Mouse (Mus musculus) hindbrain, embryonic 12.5 days (tissue): Measurements from ENCODE around the gene Elac2. TPM values are rescaled to one million over a fixed set of nuclear protein-coding genes. Genes with fewer than 3 reads are reported as not detected.
A peak's percentile ranks its signal among the peaks of the same experiment; 100 is the strongest.

Experiments
- ATAC-seq: fragments of 200-750 bp; cut with Nextera tagmentation; 2 replicates; pipeline ENCODE4 v1.8.0; 2017; ENCODE audit warnings: moderate TSS enrichment; ENCODE audit not compliant: low FRiP score
- H3K27ac ChIP-seq: fragments of 300-500 bp; sonication (generic); 2 replicates; pipeline ENCODE4 v1.5.1; 2016; ENCODE audit warnings: mild to moderate bottlenecking
- H3K27me3 ChIP-seq: fragments of 300-500 bp; sonication (generic); 2 replicates; pipeline ENCODE4 v1.6.1; 2016; ENCODE audit warnings: mild to moderate bottlenecking
- H3K36me3 ChIP-seq: fragments of 300-500 bp; sonication (generic); 2 replicates; pipeline ENCODE4 v1.6.1; 2016; ENCODE audit warnings: mild to moderate bottlenecking
- H3K4me1 ChIP-seq: fragments of 300-500 bp; sonication (generic); 2 replicates; pipeline ENCODE4 v1.6.1; 2016
- H3K4me2 ChIP-seq: fragments of 300-500 bp; sonication (generic); replicated peaks from 2 replicates; pipeline ENCODE4 v1.6.1; 2016; ENCODE audit warnings: mild to moderate bottlenecking
- H3K4me3 ChIP-seq: fragments of 300-500 bp; sonication (generic); 2 replicates; pipeline ENCODE4 v1.5.1; 2016; ENCODE audit warnings: mild to moderate bottlenecking
- H3K9ac ChIP-seq: fragments of 300-500 bp; sonication (generic); 2 replicates; pipeline ENCODE4 v1.6.1; 2016; ENCODE audit warnings: mild to moderate bottlenecking, moderate library complexity
- H3K9me3 ChIP-seq: fragments of 300-500 bp; sonication (generic); replicated peaks from 2 replicates; pipeline ENCODE4 v1.6.1; 2016; ENCODE audit warnings: mild to moderate bottlenecking
- WGBS: fragments of 180-500 bp; shearing (Covaris S2); methylation state at CpG from one replicate; pipeline ENCODE4 v1.1.7; 2016; 5-methylcytosine and 5-hydroxymethylcytosine counted together
- polyA plus RNA-seq: library from polyadenylated mRNA; unstranded; fragments of >200 nt; fragmentation: Nextera tagmentation; extraction: Ambion mirVana; gene quantifications from 2 replicates; pipeline ENCODE4 v1.2.1, GENCODE M21; 2016

Elac2 gene
- 34.0 and 34.8 TPM in 2 replicates for polyA plus RNA-seq

DNA sequence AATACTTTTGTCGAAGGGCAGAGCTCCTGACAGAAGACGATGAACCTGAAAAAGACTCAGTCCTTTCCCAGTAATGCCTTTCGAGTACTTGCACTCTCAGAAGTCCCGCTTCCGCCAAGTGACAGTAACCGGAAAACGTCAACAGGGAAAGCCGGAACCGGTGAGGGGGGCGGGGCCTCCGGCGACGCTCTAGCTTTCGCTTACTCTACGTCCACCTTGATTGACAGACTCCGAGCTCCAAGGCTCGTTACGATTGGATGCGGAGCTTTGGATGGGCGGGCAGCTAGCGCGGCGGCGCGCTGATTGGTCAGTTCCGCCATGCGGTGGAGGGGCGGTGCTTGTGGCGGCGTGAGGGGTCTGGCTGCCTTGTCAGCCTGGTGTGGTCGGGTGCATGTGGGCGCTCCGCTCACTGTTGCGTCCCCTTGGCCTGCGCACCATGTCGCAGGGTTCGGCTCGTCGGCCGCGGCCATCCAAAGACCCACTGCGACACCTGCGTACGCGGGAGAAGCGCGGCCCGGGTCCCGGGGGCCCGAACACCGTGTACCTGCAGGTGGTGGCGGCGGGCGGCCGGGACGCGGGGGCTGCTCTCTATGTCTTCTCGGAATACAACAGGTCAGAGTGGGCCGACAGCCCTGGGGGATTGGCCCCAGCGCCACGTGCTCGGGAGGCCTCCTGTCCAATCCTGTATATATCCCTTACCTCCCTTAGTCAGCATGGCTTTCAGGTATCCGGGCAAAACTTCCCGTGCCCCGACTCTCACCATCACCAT, at the start of gene Elac2:
Elac2 (plus strand) TSS at position 319 of the 769 bp plus-strand sequence.
- Histone ChIP-seq H3K27ac (no peak within 1 kb of the TSS), H3K9ac (peak within 1 kb of the TSS; percentile 82), H3K4me2 (peak within 1 kb of the TSS; percentile 92), H3K36me3 (peaks cover 23% of the 10 kb centered on the region), H3K9me3 (no peaks in the 10 kb centered on the region), H3K4me3 (peak within 1 kb of the TSS; percentile 85), H3K27me3 (peaks cover 3% of the 10 kb centered on the region; the same call in 1 of the 2 replicates), H3K4me1 (peaks cover 13% of the 10 kb centered on the region)
- WGBS: under 1% methylated on average over 65 of the region's 65 CpGs
- ATAC-seq: peak; percentile 99

DNA sequence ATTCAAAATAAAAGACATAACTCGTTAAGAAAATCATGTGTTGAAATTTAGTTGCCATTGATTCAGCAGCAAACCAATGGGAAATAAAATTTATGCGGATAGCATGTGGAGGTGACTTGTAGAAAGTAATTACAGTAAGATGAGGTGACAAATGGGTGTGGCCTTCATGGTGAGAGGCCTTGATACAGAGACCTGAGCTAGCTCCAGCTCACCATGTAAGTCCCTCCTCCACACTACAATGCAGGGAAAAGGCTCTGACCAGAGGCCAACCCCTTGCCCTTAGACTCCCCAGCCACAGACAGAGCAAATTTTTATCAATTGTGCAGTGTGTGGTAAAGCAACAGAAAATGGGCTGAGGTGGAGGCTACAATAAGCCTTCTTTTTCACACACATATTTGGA, 49.7 kb upstream of the Elac2 start:
- Histone ChIP-seq H3K36me3 (no peaks in the 10 kb centered on the region), H3K9me3 (no peaks in the 10 kb centered on the region), H3K9ac (no peak overlapping the region), H3K4me3 (no peak overlapping the region), H3K27ac (no peak overlapping the region), H3K27me3 (no peaks in the 10 kb centered on the region), H3K4me1 (no peaks in the 10 kb centered on the region), H3K4me2 (no peak overlapping the region)
- ATAC-seq: no peak
- WGBS: 86% methylated on average over 2 of the region's 2 CpGs

- H3K4me2 ChIP-seq: no peak overlapping the region
- WGBS: 73% methylated on average over 11 of the region's 11 CpGs
- no peak overlapping the region for H3K4me3 ChIP-seq
- H3K4me1 ChIP-seq: no peaks in the 10 kb centered on the region
- H3K36me3 ChIP-seq: no peaks in the 10 kb centered on the region
- no peak overlapping the region for H3K9ac ChIP-seq
- no peaks in the 10 kb centered on the region for H3K9me3 ChIP-seq
- no peak for ATAC-seq
- H3K27ac ChIP-seq: no peak overlapping the region
- H3K27me3 ChIP-seq: no peaks in the 10 kb centered on the region
Measured at GRCm38 (mm10) chr11:64931060-64931770, 47.6 kb upstream of the Elac2 start.

- no peak overlapping the region for H3K9ac ChIP-seq
- no peaks in the 10 kb centered on the region for H3K9me3 ChIP-seq
- H3K4me1 ChIP-seq: no peaks in the 10 kb centered on the region
- H3K27ac ChIP-seq: no peak overlapping the region
- H3K36me3 ChIP-seq: no peaks in the 10 kb centered on the region
- H3K27me3 ChIP-seq: no peaks in the 10 kb centered on the region
- ATAC-seq: no peak
- no peak overlapping the region for H3K4me3 ChIP-seq
- WGBS: 89% methylated on average over 2 of the region's 2 CpGs
- no peak overlapping the region for H3K4me2 ChIP-seq
Measured at GRCm38 (mm10) chr11:64937226-64937625, 41.6 kb upstream of the Elac2 start.

DNA sequence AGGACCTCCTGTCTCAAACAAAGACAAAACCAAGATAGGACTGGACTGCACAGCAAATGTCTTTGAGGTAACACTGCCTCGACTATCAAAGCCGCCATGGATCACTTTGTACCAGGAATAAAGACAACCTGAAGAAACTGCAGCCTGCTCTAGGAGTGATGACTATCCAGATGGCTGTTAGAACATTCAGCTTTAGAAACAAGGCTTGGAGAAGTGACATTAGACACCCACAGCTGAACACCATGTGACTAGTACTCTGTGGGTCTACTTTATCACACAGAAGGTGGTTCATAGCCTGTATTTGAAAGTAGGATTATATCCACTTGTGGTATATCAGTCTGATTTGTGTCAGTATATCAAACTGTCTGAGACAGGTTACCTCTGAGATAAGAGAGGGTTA, 37.6 kb upstream of the Elac2 start:
- no peaks in the 10 kb centered on the region for H3K36me3 ChIP-seq
- H3K27ac ChIP-seq: no peak overlapping the region
- H3K4me1 ChIP-seq: no peaks in the 10 kb centered on the region
- no peak overlapping the region for H3K4me2 ChIP-seq
- ATAC-seq: no peak
- H3K9ac ChIP-seq: no peak overlapping the region
- H3K4me3 ChIP-seq: no peak overlapping the region
- 98% methylated on average over 2 of the region's 2 CpGs for WGBS
- no peaks in the 10 kb centered on the region for H3K27me3 ChIP-seq
- H3K9me3 ChIP-seq: no peaks in the 10 kb centered on the region

DNA sequence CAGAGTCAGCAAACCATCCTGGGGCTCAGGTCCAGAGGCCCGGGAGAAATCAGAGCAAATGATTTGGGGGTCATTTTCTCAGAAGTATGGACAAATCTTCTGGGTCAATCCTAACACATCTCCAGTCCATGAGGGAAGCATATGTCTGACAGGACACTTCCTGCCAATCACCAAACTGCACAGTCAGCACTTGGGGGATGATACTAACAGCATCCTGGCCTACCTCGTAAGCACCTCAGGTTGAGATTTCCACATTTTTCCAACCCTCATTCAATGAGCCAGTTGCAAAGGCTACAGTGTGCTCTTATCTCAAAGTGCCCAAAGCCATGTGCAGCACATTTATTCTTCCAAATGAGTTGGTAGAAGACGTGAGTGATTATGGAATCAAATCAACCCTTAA, 29.1 kb upstream of the Elac2 start:
- no peaks in the 10 kb centered on the region for H3K9me3 ChIP-seq
- no peak overlapping the region for H3K4me3 ChIP-seq
- H3K27ac ChIP-seq: no peak overlapping the region
- H3K4me1 ChIP-seq: no peaks in the 10 kb centered on the region
- 84% methylated on average over 3 of the region's 3 CpGs for WGBS
- no peaks in the 10 kb centered on the region for H3K36me3 ChIP-seq
- H3K27me3 ChIP-seq: no peaks in the 10 kb centered on the region
- ATAC-seq: no peak
- H3K9ac ChIP-seq: no peak overlapping the region
- no peak overlapping the region for H3K4me2 ChIP-seq

GRCm38 (mm10) chr11:64956962-64957729, 21.7 kb upstream of the Elac2 start:
- 16% methylated on average over 16 of the region's 16 CpGs for WGBS
- no peaks in the 10 kb centered on the region for H3K36me3 ChIP-seq
- no peak overlapping the region for H3K9ac ChIP-seq
- peaks cover 14% of the 10 kb centered on the region for H3K4me1 ChIP-seq
- no peak overlapping the region for H3K4me3 ChIP-seq
- H3K9me3 ChIP-seq: no peaks in the 10 kb centered on the region
- peak overlapping the region; percentile 44 for H3K4me2 ChIP-seq
- no peak overlapping the region for H3K27ac ChIP-seq
- ATAC-seq: no peak
- no peaks in the 10 kb centered on the region for H3K27me3 ChIP-seq

DNA sequence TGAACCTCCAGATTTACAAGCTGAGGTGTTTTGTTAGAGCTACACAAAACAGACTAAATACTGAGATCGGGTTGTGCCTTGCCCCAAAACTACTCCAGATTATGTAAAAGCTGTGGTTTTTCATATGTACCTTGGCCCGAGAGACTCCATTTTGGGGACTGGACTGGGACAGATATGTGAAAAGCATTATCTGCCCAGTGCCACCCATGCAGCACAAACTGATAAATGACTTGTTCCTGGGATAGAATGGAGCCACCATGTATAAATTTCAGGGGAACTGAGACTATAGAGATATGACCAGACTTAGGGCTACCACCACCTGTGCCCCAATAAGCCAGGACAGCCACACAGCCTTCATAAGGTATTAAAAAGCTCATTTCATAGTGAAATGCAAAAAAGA, 16.2 kb upstream of the Elac2 start:
- no peak overlapping the region for H3K9ac ChIP-seq
- no peak overlapping the region for H3K4me3 ChIP-seq
- no peaks in the 10 kb centered on the region for H3K9me3 ChIP-seq
- peaks cover 3% of the 10 kb centered on the region; the same call in 1 of the 2 replicates for H3K27me3 ChIP-seq
- ATAC-seq: no peak
- no peak overlapping the region for H3K4me2 ChIP-seq
- WGBS: 93% methylated on average over 2 of the region's 2 CpGs
- no peaks in the 10 kb centered on the region for H3K36me3 ChIP-seq
- H3K4me1 ChIP-seq: peaks cover 3% of the 10 kb centered on the region
- H3K27ac ChIP-seq: no peak overlapping the region

- Histone ChIP-seq H3K27me3 (peaks cover 24% of the 10 kb centered on the region; the same call in 1 of the 2 replicates), H3K4me2 (no peak overlapping the region), H3K9ac (no peak overlapping the region), H3K36me3 (no peaks in the 10 kb centered on the region), H3K9me3 (no peaks in the 10 kb centered on the region), H3K4me3 (no peak overlapping the region), H3K27ac (no peak overlapping the region), H3K4me1 (peaks cover 4% of the 10 kb centered on the region)
- 13% methylated on average over 3 of the region's 3 CpGs for WGBS
- peak; percentile 89 for ATAC-seq
Measured at GRCm38 (mm10) chr11:64968507-64968906, 10.3 kb upstream of the Elac2 start.

DNA sequence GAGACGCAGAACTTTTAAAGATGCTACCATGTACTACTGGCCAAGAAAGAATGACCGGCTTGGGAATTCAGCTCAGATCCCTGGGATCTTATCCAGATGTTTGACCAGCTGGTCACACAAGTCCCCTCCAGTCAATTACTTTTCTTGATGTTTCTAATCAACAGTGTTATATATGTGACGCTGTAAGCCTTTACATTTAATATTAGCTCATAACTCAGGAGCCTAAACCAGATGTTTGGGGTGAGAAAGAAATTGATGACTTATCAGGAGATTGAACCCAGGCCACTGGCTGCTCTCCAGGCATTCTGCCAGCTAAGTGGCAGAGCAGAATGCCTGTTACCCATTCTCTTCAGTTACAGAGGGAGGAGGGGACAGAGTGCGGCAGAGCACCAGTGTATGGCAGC, 9.9 kb upstream of the Elac2 start:
- no peak overlapping the region for H3K4me2 ChIP-seq
- WGBS: 62% methylated on average over 4 of the region's 4 CpGs
- no peak overlapping the region for H3K27ac ChIP-seq
- ATAC-seq: no peak
- no peaks in the 10 kb centered on the region for H3K9me3 ChIP-seq
- 0 out of 2 replicates have a peak overlapping the region, but pooled peaks have one; percentile 2 for H3K9ac ChIP-seq
- peaks cover 4% of the 10 kb centered on the region for H3K4me1 ChIP-seq
- peaks cover 28% of the 10 kb centered on the region; the same call in 1 of the 2 replicates for H3K27me3 ChIP-seq
- H3K4me3 ChIP-seq: no peak overlapping the region
- H3K36me3 ChIP-seq: no peaks in the 10 kb centered on the region

- peaks cover 31% of the 10 kb centered on the region; the same call in 1 of the 2 replicates for H3K27me3 ChIP-seq
- no peak overlapping the region for H3K4me3 ChIP-seq
- no peak overlapping the region for H3K27ac ChIP-seq
- 80% methylated on average over 3 of the region's 3 CpGs for WGBS
- peaks cover 4% of the 10 kb centered on the region for H3K4me1 ChIP-seq
- ATAC-seq: no peak
- H3K9ac ChIP-seq: no peak overlapping the region
- H3K9me3 ChIP-seq: no peaks in the 10 kb centered on the region
- H3K4me2 ChIP-seq: no peak overlapping the region
- no peaks in the 10 kb centered on the region for H3K36me3 ChIP-seq
Measured at GRCm38 (mm10) chr11:64971471-64971988, 7.3 kb upstream of the Elac2 start.

GRCm38 (mm10) chr11:64972418-64972817, 6.4 kb upstream of the Elac2 start:
- Histone ChIP-seq H3K9ac (no peak overlapping the region), H3K9me3 (no peaks in the 10 kb centered on the region), H3K27ac (no peak overlapping the region), H3K4me1 (peaks cover 4% of the 10 kb centered on the region), H3K27me3 (peaks cover 28% of the 10 kb centered on the region; the same call in 1 of the 2 replicates), H3K4me3 (no peak overlapping the region), H3K36me3 (no peaks in the 10 kb centered on the region), H3K4me2 (no peak overlapping the region)
- 74% methylated on average over 2 of the region's 2 CpGs for WGBS
- no peak for ATAC-seq
